Mouse (Mus musculus) heart, postnatal 14 days (tissue): ENCODE results near the gene Stip1. TPM values are rescaled to one million over a fixed set of nuclear protein-coding genes. Genes with fewer than 3 reads are reported as not detected.

Experiments used
- DNase-seq, 2 experiments: peaks; one replicate each; pipeline ENCODE4 v3.0.0; 2021 to 2022
- intact Hi-C: fragments of 180-260 bp; cut with DNase I; formaldehyde crosslinking; loops from one replicate; pipeline ENCODE4 v1.15.1; 2025
- total RNA-seq, 2 experiments: library from RNA; stranded (reverse); gene quantifications; 2 replicates each; pipeline ENCODE4 v1.2.3; 2021

Stip1 gene
- total RNA-seq, 2 experiments from 2014 or later: 84.1 to 107 TPM

- intact Hi-C loops: no loop called here
- DNase-seq: no peak
Observed at GRCm38 (mm10) chr19:6989251-6989650, 50.5 kb downstream of the Stip1 start.

GRCm38 (mm10) chr19:6987904-6988285, 51.9 kb downstream of the Stip1 start:
- intact Hi-C loops: no loop called here
- DNase-seq: no peak

- DNase-seq: peak; percentile 74 to 77
- intact Hi-C loops: no loop called here
Observed at GRCm38 (mm10) chr19:6987061-6987903, 52.5 kb downstream of the Stip1 start, which contains the start of gene Vegfb. TSS of gene Vegfb (minus strand) at chr19:6987651.

GRCm38 (mm10) chr19:6985951-6986708, 53.6 kb downstream of the Stip1 start:
- DNase-seq: no peak
- intact Hi-C loops: no loop called here

- intact Hi-C loops: no loop called here
- DNase-seq: no peak
Observed at GRCm38 (mm10) chr19:6985300-6985699, 54.5 kb downstream of the Stip1 start.

GRCm38 (mm10) chr19:6983621-6984020, 56.1 kb downstream of the Stip1 start:
- DNase-seq: no peak
- intact Hi-C loops: no loop called here

- intact Hi-C loops: no loop called here
- no peak for DNase-seq
Observed at GRCm38 (mm10) chr19:6981465-6981864, 58.3 kb downstream of the Stip1 start.

- DNase-seq: peak; percentile 99
- intact Hi-C loops: no loop called here
Observed at GRCm38 (mm10) chr19:6980381-6981093, 59.2 kb downstream of the Stip1 start, which contains the start of gene Fkbp2. TSS of gene Fkbp2 (minus strand) at chr19:6980501.

GRCm38 (mm10) chr19:6979486-6980380, 60.0 kb downstream of the Stip1 start:
- peak; percentile 99 to 100 for DNase-seq
- intact Hi-C loops: loop anchor here (2.0 kb wide), 2 partner anchors 41 to 57 kb away; no protein-coding TSS in a partner anchor

- DNase-seq: peak; percentile 29 to 32
- intact Hi-C loops: loop anchor here (2.0 kb wide), 2 partner anchors 42 to 56 kb away; no protein-coding TSS in a partner anchor
Observed at GRCm38 (mm10) chr19:6979001-6979479, 60.7 kb downstream of the Stip1 start.

GRCm38 (mm10) chr19:6978639-6978974, 61.2 kb downstream of the Stip1 start:
- DNase-seq: no peak
- intact Hi-C loops: loop anchor here (2.0 kb wide), 2 partner anchors 42 to 56 kb away; no protein-coding TSS in a partner anchor

- no peak for DNase-seq
- intact Hi-C loops: loop anchor here (2.0 kb wide), 2 partner anchors 43 to 55 kb away; no protein-coding TSS in a partner anchor
Observed at GRCm38 (mm10) chr19:6977759-6978638, 61.8 kb downstream of the Stip1 start.

- intact Hi-C loops: no loop called here
- DNase-seq: peak; percentile 61 to 72
Observed at GRCm38 (mm10) chr19:6975537-6976521, 63.9 kb downstream of the Stip1 start, which contains the start of gene Plcb3. TSS of gene Plcb3 (minus strand) at chr19:6976470.

GRCm38 (mm10) chr19:6974211-6975205, 65.3 kb downstream of the Stip1 start, which contains the start of gene Ppp1r14b:
TSS of gene Ppp1r14b (plus strand) at chr19:6974968.
- DNase-seq: peak; percentile 83 to 85
- intact Hi-C loops: no loop called here

- DNase-seq: no peak
- intact Hi-C loops: no loop called here
Observed at GRCm38 (mm10) chr19:6973581-6974190, 66.1 kb downstream of the Stip1 start.
